Mouse (Mus musculus) testis, adult 2 months (tissue): ENCODE results near the gene Tmem140. TPM values are rescaled to one million over a fixed set of nuclear protein-coding genes. Genes with fewer than 3 reads are reported as not detected.

Source experiments
- H3K27ac ChIP-seq: fragments of 200-500 bp; 2 replicates; pipeline ENCODE4 v1.5.1; 2012; ENCODE audit warnings: low read depth, low read length; ENCODE audit not compliant: control insufficient read depth, insufficient read depth
- H3K27me3 ChIP-seq: fragments of 200-500 bp; 2 replicates; pipeline ENCODE4 v1.6.1; 2012; ENCODE audit warnings: mild to moderate bottlenecking, low read length, moderate library complexity; ENCODE audit not compliant: control insufficient read depth, insufficient read depth
- H3K36me3 ChIP-seq: fragments of 200-500 bp; 2 replicates; pipeline ENCODE4 v1.6.1; 2012; ENCODE audit warnings: mild to moderate bottlenecking, low read length; ENCODE audit not compliant: control insufficient read depth, insufficient read depth
- H3K4me1 ChIP-seq: fragments of 200-500 bp; 2 replicates; pipeline ENCODE4 v1.6.1; 2012; ENCODE audit warnings: low read length; ENCODE audit not compliant: control insufficient read depth, insufficient read depth
- H3K4me3 ChIP-seq: fragments of 200-500 bp; 2 replicates; pipeline ENCODE4 v1.5.1; 2012; ENCODE audit warnings: low read depth, mild to moderate bottlenecking, low read length, moderate library complexity, mixed read lengths; ENCODE audit not compliant: control insufficient read depth
- CTCF ChIP-seq: fragments of 200-500 bp; IDR thresholded peaks from 2 replicates; pipeline ENCODE4 v1.5.1; 2012; ENCODE audit warnings: low read depth, mild to moderate bottlenecking, inconsistent platforms, low read length, moderate library complexity; ENCODE audit not compliant: control insufficient read depth, insufficient read depth, insufficient replicate concordance
- POLR2A ChIP-seq: fragments of 200-500 bp; IDR thresholded peaks from 2 replicates; pipeline ENCODE4 v1.6.1; 2012; ENCODE audit warnings: low read depth, mild to moderate bottlenecking, inconsistent platforms, low read length, moderate library complexity; ENCODE audit not compliant: control insufficient read depth
- polyA plus RNA-seq: library from polyadenylated mRNA; depleted of rRNA; stranded (reverse); fragments of >200 nt; gene quantifications from 2 replicates; pipeline ENCODE4 v1.2.3, GENCODE M21; 2012

Gene Tmem140
- polyA plus RNA-seq, 1 experiment = 1.1 TPM

GRCm38 (mm10) chr6:34906125-34906524 is 43.2 kb downstream of the Tmem140 start:
- Histone ChIP-seq H3K27me3 (no peaks in the 10 kb centered on the region), H3K36me3 (no peaks in the 10 kb centered on the region; the same call in 1 of the 2 replicates), H3K4me3 (no peak overlapping the region), H3K27ac (no peak overlapping the region), H3K4me1 (no peaks in the 10 kb centered on the region; the same call in 1 of the 2 replicates)
- TF ChIP-seq CTCF (no peak), POLR2A (no peak)

- no peak overlapping the region for H3K27ac ChIP-seq
- no peaks in the 10 kb centered on the region; the same call in 1 of the 2 replicates for H3K4me1 ChIP-seq
- no peaks in the 10 kb centered on the region; the same call in 1 of the 2 replicates for H3K36me3 ChIP-seq
- no peak for TF ChIP-seq CTCF
- no peak overlapping the region for H3K4me3 ChIP-seq
- no peaks in the 10 kb centered on the region for H3K27me3 ChIP-seq
These were observed 43.7 kb downstream of the Tmem140 start for GRCm38 (mm10) chr6:34906661-34907060.

GRCm38 (mm10) chr6:34907121-34907614 is 44.2 kb downstream of the Tmem140 start:
- no peaks in the 10 kb centered on the region; the same call in 1 of the 2 replicates for H3K4me1 ChIP-seq
- TF ChIP-seq CTCF (no peak), POLR2A (no peak)
- no peak overlapping the region for H3K27ac ChIP-seq
- H3K36me3 ChIP-seq = no peaks in the 10 kb centered on the region; the same call in 1 of the 2 replicates
- H3K4me3 ChIP-seq = no peak overlapping the region
- H3K27me3 ChIP-seq = no peaks in the 10 kb centered on the region

GRCm38 (mm10) chr6:34907696-34908260 is 44.8 kb downstream of the Tmem140 start:
- TF ChIP-seq POLR2A (no peak), CTCF (no peak)
- Histone ChIP-seq H3K27ac (no peak overlapping the region), H3K36me3 (no peaks in the 10 kb centered on the region; the same call in 1 of the 2 replicates)

GRCm38 (mm10) chr6:34909631-34910345 is 46.8 kb downstream of the Tmem140 start:
- no peak overlapping the region for H3K27ac ChIP-seq
- TF ChIP-seq CTCF (no peak), POLR2A (no peak)
- H3K4me1 ChIP-seq = no peaks in the 10 kb centered on the region; the same call in 1 of the 2 replicates
- no peaks in the 10 kb centered on the region for H3K27me3 ChIP-seq
- H3K4me3 ChIP-seq = peak overlapping the region; percentile 93
- no peaks in the 10 kb centered on the region for H3K36me3 ChIP-seq

More at GRCm38 (mm10) chr6:34907696-34908260, 44.8 kb downstream of the Tmem140 start:
- Histone ChIP-seq H3K4me1 (no peaks in the 10 kb centered on the region; the same call in 1 of the 2 replicates), H3K4me3 (no peak overlapping the region), H3K27me3 (no peaks in the 10 kb centered on the region)

GRCm38 (mm10) chr6:34910371-34911219 is 47.6 kb downstream of the Tmem140 start, which contains the start of gene Wdr91:
Wdr91 (minus strand) TSS chr6:34910876.
- peak; percentile 66 for TF ChIP-seq POLR2A
- no peak for TF ChIP-seq CTCF
- no peaks in the 10 kb centered on the region for H3K36me3 ChIP-seq
- peak within 1 kb of the TSS; percentile 93 for H3K4me3 ChIP-seq
- no peaks in the 10 kb centered on the region for H3K27me3 ChIP-seq
- no peaks in the 10 kb centered on the region; the same call in 1 of the 2 replicates for H3K4me1 ChIP-seq
- H3K27ac ChIP-seq = no peak within 1 kb of the TSS
